Mouse (Mus musculus) right cerebral cortex, adult 18-20 months (tissue): Measurements from ENCODE around the gene Slc20a1.

ENCODE experiments used
- DNase-seq: peaks from one replicate; pipeline ENCODE4 v3.0.0; 2022; ENCODE audit warnings: mixed read lengths

Gene Slc20a1

GRCm38 (mm10) chr2:129198436-129199327 is at the start of gene Slc20a1:
TSS of gene Slc20a1 (plus strand) at chr2:129198764.
- DNase-seq = peak; percentile 100

- DNase-seq = no peak
Observed at GRCm38 (mm10) chr2:129148836-129149235, 49.7 kb upstream of the Slc20a1 start.

GRCm38 (mm10) chr2:129150386-129150785 is 48.2 kb upstream of the Slc20a1 start:
- DNase-seq = no peak

GRCm38 (mm10) chr2:129151111-129151510 is 47.5 kb upstream of the Slc20a1 start:
- DNase-seq = no peak

GRCm38 (mm10) chr2:129152751-129153150 is 45.8 kb upstream of the Slc20a1 start:
- no peak for DNase-seq

GRCm38 (mm10) chr2:129164815-129165214 is 33.7 kb upstream of the Slc20a1 start:
- DNase-seq = no peak

- no peak for DNase-seq
Observed at GRCm38 (mm10) chr2:129166466-129167463, 31.8 kb upstream of the Slc20a1 start.

GRCm38 (mm10) chr2:129173386-129173785 is 25.2 kb upstream of the Slc20a1 start:
- DNase-seq = no peak

- peak; percentile 65 for DNase-seq
Observed at GRCm38 (mm10) chr2:129174474-129174873, 24.1 kb upstream of the Slc20a1 start.

GRCm38 (mm10) chr2:129175636-129176035 is 22.9 kb upstream of the Slc20a1 start:
- DNase-seq = no peak

GRCm38 (mm10) chr2:129176676-129177420 is 21.7 kb upstream of the Slc20a1 start:
- no peak for DNase-seq

- no peak for DNase-seq
Observed at GRCm38 (mm10) chr2:129177661-129178060, 20.9 kb upstream of the Slc20a1 start.

- DNase-seq = no peak
Observed at GRCm38 (mm10) chr2:129178182-129178908, 20.2 kb upstream of the Slc20a1 start.

- no peak for DNase-seq
Observed at GRCm38 (mm10) chr2:129179946-129180853, 18.4 kb upstream of the Slc20a1 start.

- DNase-seq = no peak
Observed at GRCm38 (mm10) chr2:129181509-129181908, 17.1 kb upstream of the Slc20a1 start.

GRCm38 (mm10) chr2:129182412-129182811 is 16.2 kb upstream of the Slc20a1 start:
- no peak for DNase-seq

GRCm38 (mm10) chr2:129183561-129184031 is 15.0 kb upstream of the Slc20a1 start:
- peak; percentile 79 for DNase-seq

GRCm38 (mm10) chr2:129184853-129185252 is 13.7 kb upstream of the Slc20a1 start:
- no peak for DNase-seq

- DNase-seq = no peak
Observed at GRCm38 (mm10) chr2:129185611-129186290, 12.8 kb upstream of the Slc20a1 start.
